Mouse (Mus musculus) T-cell, adult 66 days (primary cell): Measurements from ENCODE around the gene Pom121l12. TPM values are rescaled to one million over a fixed set of nuclear protein-coding genes. Genes with fewer than 3 reads are reported as not detected.

ENCODE experiments used
- total RNA-seq, 2 experiments: library from RNA; stranded (reverse); gene quantifications; 3 replicates in 1 of 2; 4 replicates in 1 of 2; pipeline ENCODE4 v1.2.4; 2023

The Pom121l12 gene
- total RNA-seq, result not detected

DNA sequence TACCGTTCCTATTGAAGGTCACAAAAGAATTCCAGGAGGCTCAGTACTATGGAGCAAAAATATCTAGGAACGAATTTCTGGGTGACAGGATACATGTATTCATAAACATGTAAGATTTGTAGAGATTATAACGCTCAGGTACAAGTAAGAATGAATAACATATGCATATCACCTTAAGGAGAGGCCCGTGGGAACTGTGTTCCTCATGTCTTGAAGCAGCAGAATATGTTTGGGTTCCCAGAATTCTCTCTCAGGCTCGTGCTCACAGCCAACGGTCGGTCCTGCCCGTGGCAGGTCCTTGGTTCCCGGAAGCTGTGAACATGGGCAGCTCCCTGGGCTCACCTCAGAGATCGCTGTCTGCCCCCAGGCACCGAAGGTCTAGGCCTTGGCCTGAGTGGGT is at the start of gene Pom121l12:
Gene Pom121l12 (plus strand): TSS at position 301 of the 400 bp plus-strand sequence.

